Mouse (Mus musculus) embryonic facial prominence, embryonic 10.5 days (tissue): Measurements from ENCODE around the gene Mif. TPM values are rescaled to one million over a fixed set of nuclear protein-coding genes. Genes with fewer than 3 reads are reported as not detected.
"Not testable (repeated sequence)": the region's sequence is repeated elsewhere in the genome, so short reads cannot be mapped to it uniquely, and the experiment has no call there.

Source experiments
- DNase-seq: peaks from one replicate; pipeline ENCODE4 v3.0.0-alpha.2; 2017; ENCODE audit warnings: low spot score
- H3K27ac ChIP-seq: fragments of 300-500 bp; sonication (generic); replicated peaks from 2 replicates; pipeline ENCODE4 v1.5.1; 2016; ENCODE audit warnings: mild to moderate bottlenecking
- H3K27me3 ChIP-seq: fragments of 300-500 bp; sonication (generic); replicated peaks from 2 replicates; pipeline ENCODE4 v1.6.1; 2016; ENCODE audit warnings: low read depth, mild to moderate bottlenecking; ENCODE audit not compliant: poor library complexity, severe bottlenecking
- H3K36me3 ChIP-seq: fragments of 300-500 bp; sonication (generic); replicated peaks from 2 replicates; pipeline ENCODE4 v1.6.1; 2016; ENCODE audit warnings: mild to moderate bottlenecking, moderate library complexity
- H3K4me1 ChIP-seq: fragments of 300-500 bp; sonication (generic); 2 replicates; pipeline ENCODE4 v1.6.1; 2016
- H3K4me3 ChIP-seq: fragments of 300-500 bp; sonication (generic); 2 replicates; pipeline ENCODE4 v1.5.1; 2016; ENCODE audit warnings: mild to moderate bottlenecking, moderate library complexity
- H3K9me3 ChIP-seq: fragments of 300-500 bp; sonication (generic); 2 replicates; pipeline ENCODE4 v1.6.1; 2016; ENCODE audit warnings: mild to moderate bottlenecking
- WGBS: fragments of 180-500 bp; shearing (Covaris S2); methylation state at CpG from one replicate; pipeline ENCODE4 v1.1.7; 2016; 5-methylcytosine and 5-hydroxymethylcytosine counted together
- polyA plus RNA-seq: library from polyadenylated mRNA; unstranded; fragments of >200 nt; fragmentation: Nextera tagmentation; extraction: Ambion mirVana; gene quantifications from 2 replicates; pipeline ENCODE4 v1.2.1, GENCODE M21; 2016

The Mif gene
- polyA plus RNA-seq, result 3,361 and 3,650 TPM in 2 replicates

DNA sequence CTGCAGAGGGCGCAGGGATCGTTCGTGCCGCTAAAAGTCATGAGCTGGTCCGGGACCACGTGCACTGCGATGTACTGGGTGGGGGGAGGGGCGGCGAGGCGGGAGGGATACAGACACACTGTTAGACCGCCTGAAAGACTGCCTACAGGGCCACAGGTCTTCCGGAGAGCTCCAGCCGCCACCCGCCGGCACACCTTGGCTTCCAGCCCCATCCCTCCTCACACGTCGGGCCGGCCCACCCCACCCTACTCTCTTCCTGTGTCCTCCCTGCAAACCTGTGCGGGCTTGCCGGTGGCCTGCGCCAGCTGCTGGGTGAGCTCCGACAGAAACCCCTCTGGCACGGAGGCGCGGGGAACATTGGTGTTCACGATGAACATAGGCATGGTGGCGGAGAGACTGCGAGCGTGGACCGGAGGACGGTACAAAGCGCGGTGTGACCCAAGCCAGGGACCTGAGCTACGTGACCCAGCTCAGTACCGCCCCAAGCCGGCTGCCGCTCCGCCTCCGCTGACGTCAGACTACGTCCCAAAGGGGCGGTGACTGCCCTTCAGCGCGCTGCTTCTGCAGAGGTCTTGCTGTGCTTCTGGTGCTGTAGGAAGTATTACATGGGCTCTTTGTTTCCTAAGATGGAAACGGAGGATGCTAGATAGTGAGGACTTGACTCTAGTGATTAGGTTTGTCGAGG, at the start of gene Mif:
Mif (minus strand) TSS at position 455 of the 685 bp plus-strand sequence.
- DNase-seq, result peak; percentile 96
- not testable (repeated sequence) for H3K27me3 ChIP-seq, H3K9me3 ChIP-seq
- under 1% methylated on average over 46 of the region's 46 CpGs for WGBS
- H3K4me1 ChIP-seq, result peaks cover 35% of the 10 kb centered on the region
- H3K36me3 ChIP-seq, result peaks cover 37% of the 10 kb centered on the region
- H3K4me3 ChIP-seq, result peak within 1 kb of the TSS; percentile 89
- peak within 1 kb of the TSS; percentile 100 for H3K27ac ChIP-seq

DNA sequence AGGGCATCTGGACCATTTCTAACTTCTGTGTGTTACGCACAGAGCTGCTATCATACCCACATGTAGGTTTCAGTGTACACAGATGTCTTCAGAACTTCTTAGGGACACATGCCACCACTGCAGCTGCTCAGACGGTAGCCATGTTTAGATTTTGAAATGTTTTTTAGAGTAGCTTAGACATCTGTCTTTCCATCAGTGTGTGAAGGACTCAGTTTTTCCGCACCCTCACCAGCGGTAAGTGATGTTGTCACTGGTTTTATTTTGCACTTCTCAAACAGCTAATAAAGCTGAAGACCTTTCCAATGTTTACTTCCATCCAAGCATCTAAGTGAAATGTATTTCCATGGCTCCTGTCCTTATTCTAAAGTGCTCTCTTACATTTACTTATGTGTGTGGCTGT, 46.8 kb upstream of the Mif start:
- H3K9me3 ChIP-seq, result no peaks in the 10 kb centered on the region
- H3K4me3 ChIP-seq, result no peak overlapping the region
- WGBS, result 95% methylated on average over 4 of the region's 4 CpGs
- no peak for DNase-seq
- H3K36me3 ChIP-seq, result peaks cover 100% of the 10 kb centered on the region
- no peaks in the 10 kb centered on the region for H3K4me1 ChIP-seq
- no peaks in the 10 kb centered on the region for H3K27me3 ChIP-seq
- H3K27ac ChIP-seq, result no peak overlapping the region

DNA sequence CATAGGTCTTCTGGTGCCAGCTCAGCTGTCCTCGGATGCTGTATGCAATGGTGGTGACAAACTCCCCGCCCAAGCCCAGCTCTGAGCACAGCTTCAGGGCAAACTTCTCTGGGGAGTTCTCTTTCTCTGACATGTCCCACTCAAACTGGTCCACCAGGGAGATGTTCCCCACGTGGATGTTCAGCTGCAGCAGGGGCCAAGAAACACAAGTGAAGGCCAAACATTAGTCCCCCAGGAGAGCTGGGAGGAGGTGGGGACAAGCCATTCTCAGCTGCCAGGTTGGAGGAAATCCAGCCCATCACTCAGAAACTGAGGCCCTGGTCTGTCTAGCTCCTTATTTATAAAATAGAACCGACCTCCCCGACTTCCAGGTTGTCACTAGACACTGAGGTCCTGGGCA, 44.4 kb upstream of the Mif start:
- peaks cover 100% of the 10 kb centered on the region for H3K36me3 ChIP-seq
- no peaks in the 10 kb centered on the region for H3K9me3 ChIP-seq
- no peaks in the 10 kb centered on the region for H3K4me1 ChIP-seq
- WGBS, result 89% methylated on average over 5 of the region's 5 CpGs
- DNase-seq, result no peak
- H3K27me3 ChIP-seq, result no peaks in the 10 kb centered on the region
- no peak overlapping the region for H3K4me3 ChIP-seq
- no peak overlapping the region for H3K27ac ChIP-seq

DNA sequence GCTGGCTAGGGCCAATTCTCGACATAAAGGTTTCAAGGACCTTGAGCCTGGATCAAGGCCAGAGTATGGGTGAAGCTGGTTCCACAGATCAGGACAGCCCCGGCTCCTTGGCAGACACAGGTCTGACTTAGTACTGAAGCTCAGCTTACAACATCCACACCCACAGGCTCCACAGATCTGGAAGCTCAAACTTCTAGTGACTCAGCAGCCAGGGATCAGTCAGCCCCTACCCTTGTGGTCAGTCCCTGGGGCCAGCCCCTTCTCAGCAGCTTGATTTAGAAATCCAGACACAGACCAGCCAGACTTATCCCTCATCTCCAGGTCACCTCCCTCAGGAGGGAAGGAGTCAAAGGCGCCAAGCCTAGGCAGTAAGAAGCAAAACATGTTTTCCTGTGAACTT, 38.8 kb upstream of the Mif start:
- no peak for DNase-seq
- Histone ChIP-seq H3K27ac (no peak overlapping the region), H3K4me3 (no peak overlapping the region), H3K9me3 (no peaks in the 10 kb centered on the region), H3K36me3 (peaks cover 100% of the 10 kb centered on the region), H3K4me1 (peaks cover 5% of the 10 kb centered on the region), H3K27me3 (no peaks in the 10 kb centered on the region)
- WGBS, result 84% methylated on average over 3 of the region's 3 CpGs

DNA sequence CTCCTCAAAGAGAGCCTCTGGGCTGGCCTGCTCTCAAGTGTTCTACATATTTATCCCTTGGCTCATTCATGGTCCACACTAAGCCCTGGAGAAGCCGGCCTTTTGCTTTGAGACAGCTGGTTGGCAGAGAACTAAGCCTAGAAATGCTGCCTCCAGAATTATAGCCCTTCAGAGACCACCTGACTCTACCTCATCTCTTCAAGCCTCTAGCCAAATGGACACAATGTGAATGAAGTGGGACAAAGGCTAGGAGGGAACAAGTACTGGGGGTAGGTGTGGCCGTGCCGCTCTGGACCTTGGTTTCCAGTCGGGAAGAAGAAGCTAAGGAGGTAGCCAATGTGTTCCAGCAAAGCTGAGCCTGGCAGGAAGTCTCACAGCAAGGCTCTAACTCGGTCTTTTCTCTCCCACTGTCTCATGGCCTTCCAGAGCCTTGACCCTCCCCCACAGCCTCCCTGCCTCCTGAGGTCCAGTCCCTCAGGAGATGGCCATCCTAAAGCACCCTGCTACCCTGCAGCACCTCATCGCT, 38.1 kb upstream of the Mif start:
- Histone ChIP-seq H3K27ac (no peak overlapping the region), H3K4me1 (peaks cover 12% of the 10 kb centered on the region), H3K27me3 (no peaks in the 10 kb centered on the region), H3K36me3 (peaks cover 98% of the 10 kb centered on the region), H3K9me3 (no peaks in the 10 kb centered on the region), H3K4me3 (no peak overlapping the region)
- WGBS, result 80% methylated on average over 6 of the region's 6 CpGs
- no peak for DNase-seq

DNA sequence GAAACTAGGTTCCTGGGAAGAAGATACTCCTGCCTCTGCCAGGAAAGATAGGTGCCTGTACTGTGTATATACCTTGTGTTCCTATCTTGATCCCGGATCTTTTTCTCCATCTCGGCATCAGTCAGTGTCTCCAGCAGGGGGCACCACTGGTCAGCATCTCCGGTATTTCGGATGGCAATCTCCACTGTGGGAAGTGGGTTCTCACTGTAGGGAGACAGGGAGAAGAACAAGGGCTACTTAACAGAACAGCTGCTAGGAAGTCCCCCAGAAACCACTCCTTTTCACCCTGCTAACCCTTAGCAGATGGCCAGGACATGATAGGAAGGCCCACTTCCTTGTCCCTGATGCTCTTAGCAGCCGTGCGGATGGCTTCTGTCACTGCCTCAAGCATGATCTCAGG, 37.3 kb upstream of the Mif start:
- WGBS, result 51% methylated on average over 6 of the region's 6 CpGs
- H3K9me3 ChIP-seq, result no peaks in the 10 kb centered on the region
- H3K36me3 ChIP-seq, result peaks cover 90% of the 10 kb centered on the region
- H3K27me3 ChIP-seq, result no peaks in the 10 kb centered on the region
- H3K4me1 ChIP-seq, result peaks cover 17% of the 10 kb centered on the region
- H3K27ac ChIP-seq, result no peak overlapping the region
- no peak overlapping the region for H3K4me3 ChIP-seq
- peak; percentile 76 for DNase-seq

DNA sequence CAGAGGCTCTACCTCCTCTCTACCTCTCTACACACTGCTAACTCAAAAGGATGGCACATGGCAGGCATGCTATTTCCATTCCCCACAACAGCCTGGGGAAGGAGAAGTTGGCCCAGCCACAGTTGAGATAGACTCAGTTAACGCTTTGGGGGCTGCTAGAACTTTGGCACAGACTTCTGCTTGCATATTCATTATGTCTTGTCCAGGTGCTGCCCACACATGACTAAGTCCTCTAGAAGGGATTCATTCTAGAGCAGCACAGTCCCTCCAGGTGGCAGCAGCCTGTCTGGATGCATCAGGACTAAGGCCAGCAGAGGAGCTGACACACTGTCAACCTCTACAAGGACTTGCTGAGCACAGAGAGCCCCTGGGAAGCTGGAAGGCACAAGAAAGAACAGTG, 36.2 kb upstream of the Mif start:
- WGBS, result 94% methylated on average over 1 of the region's 1 CpGs
- Histone ChIP-seq H3K36me3 (peaks cover 79% of the 10 kb centered on the region), H3K4me1 (peaks cover 17% of the 10 kb centered on the region), H3K9me3 (no peaks in the 10 kb centered on the region), H3K4me3 (no peak overlapping the region), H3K27ac (no peak overlapping the region), H3K27me3 (no peaks in the 10 kb centered on the region)
- DNase-seq, result no peak

DNA sequence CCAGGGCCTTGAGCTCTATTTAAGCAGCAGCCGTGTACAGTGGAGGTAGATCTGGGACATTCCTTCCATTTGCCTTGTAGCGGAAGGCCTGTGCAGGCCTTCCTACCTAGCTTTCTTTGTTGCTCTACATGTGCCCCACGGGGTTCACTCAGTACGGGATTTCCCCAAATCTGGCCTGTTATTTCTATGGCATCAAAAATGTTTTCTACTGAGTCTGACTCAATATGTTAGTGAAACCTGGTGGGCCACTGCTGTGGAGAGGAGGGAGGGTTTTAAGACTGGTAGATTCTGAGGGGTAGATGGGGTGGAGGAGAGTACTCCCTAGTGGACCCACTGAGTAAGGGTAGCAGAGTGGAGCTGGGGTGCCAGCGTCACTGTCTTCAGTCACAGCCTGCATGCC, 35.7 kb upstream of the Mif start:
- Histone ChIP-seq H3K4me1 (peaks cover 17% of the 10 kb centered on the region), H3K4me3 (no peak overlapping the region), H3K27ac (no peak overlapping the region), H3K9me3 (no peaks in the 10 kb centered on the region), H3K36me3 (peaks cover 74% of the 10 kb centered on the region), H3K27me3 (no peaks in the 10 kb centered on the region)
- no peak for DNase-seq
- 95% methylated on average over 5 of the region's 5 CpGs for WGBS

DNA sequence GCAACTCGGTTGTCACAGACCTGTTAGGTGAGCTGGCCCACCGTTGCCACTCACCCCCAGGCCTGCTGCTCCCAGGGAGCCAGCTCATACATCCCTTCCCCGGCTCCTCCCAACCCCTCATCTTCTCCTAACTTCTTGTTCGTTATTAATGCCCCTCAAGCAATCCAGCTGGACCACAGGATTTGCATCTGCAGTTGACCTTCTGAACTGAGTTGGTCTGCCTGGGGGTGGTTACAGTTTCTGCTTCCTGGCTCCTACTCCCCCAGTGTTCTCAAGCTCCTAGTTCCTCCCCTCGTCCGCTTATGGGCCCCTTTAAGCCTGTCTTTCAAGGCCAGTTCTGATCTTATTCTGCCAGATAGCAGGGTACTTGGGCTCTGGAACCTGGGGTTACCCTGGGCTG, 34.6 kb upstream of the Mif start:
- H3K4me3 ChIP-seq, result 0 out of 2 replicates have a peak overlapping the region, but pooled peaks have one; percentile 63
- 79% methylated on average over 6 of the region's 6 CpGs for WGBS
- H3K9me3 ChIP-seq, result no peaks in the 10 kb centered on the region
- peaks cover 62% of the 10 kb centered on the region for H3K36me3 ChIP-seq
- no peaks in the 10 kb centered on the region for H3K27me3 ChIP-seq
- DNase-seq, result no peak
- H3K27ac ChIP-seq, result no peak overlapping the region
- H3K4me1 ChIP-seq, result peaks cover 26% of the 10 kb centered on the region

DNA sequence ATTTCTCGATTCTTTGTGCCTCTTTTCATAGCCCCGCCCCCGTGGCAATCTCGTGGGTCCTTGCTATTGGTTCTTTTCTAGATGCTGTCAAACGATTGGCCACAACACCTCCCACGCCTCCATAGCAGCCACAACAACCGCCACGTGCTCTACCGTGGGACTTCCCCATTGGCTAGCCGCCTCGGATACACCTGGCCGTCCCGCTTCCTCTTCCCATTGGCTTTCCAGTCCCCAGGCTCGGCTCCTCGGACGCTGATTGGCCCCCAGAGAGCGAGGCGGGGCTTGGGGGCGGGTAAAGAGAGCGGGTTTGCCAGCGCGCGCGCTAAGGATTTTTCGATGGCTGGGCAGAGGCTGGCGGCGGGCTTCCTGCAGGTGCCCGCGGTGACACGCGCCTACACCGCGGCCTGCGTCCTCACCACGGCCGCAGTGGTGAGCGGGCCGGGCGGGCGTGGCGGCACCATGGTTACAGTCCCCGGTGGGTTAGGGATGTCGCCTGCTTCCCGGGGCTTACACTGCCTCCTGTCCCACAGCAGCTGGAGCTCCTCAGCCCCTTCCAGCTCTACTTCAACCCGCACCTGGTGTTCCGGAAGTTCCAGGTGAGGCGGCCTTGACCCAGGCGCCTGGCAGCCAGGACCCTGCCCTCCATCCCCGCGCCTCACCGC, 33.2 kb upstream of the Mif start, which contains the start of gene Derl3:
Derl3 (plus strand) TSS at position 325 of the 662 bp plus-strand sequence.
- DNase-seq, result peak; percentile 97

DNA sequence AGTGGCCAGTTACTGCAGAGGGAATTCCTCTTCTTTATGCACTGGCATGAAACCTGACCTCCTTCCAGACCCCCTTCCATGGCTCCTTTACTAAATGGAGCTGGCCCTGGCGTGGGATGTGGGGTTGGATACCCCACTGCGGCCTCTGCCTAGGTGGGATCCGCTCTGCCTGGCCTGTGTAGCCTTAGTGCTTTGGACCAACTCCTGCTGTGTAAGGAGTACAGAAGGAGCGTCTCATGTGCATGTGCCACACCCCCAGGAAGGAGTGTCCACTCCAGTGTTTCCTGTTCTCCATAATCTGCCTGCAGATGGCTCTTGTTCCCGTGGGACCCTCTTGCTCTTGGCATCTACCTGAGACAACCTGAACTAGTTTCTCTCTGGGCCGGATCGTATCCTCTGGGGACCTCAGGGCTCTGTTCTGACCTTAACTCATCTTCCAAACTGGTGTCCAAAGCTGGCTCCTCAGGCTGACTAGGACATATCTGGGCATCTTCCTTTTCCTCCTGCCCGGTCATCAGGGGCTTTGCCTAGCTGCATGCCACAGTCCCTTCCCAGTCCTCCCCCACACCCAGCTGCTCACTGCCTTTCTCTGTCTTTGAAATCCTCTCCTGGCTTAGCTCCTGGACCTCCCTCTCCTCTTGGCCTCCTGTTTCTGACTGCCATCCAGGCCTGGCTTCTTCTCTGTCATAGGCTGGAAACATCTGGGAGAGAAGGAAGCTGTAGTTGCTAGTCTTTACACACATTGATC, 29.5 kb upstream of the Mif start:
- Histone ChIP-seq H3K36me3 (peaks cover 12% of the 10 kb centered on the region), H3K4me1 (peaks cover 52% of the 10 kb centered on the region), H3K27me3 (no peaks in the 10 kb centered on the region), H3K4me3 (no peak overlapping the region), H3K27ac (peak overlapping the region; percentile 15; the same call in 1 of the 2 replicates), H3K9me3 (no peaks in the 10 kb centered on the region)
- no peak for DNase-seq
- WGBS, result 51% methylated on average over 8 of the region's 8 CpGs

More for the DNA sequence above, 33.2 kb upstream of the Mif start, which contains the start of gene Derl3:
- Histone ChIP-seq H3K4me3 (peak within 1 kb of the TSS; percentile 63), H3K27me3 (no peaks in the 10 kb centered on the region), H3K9me3 (no peaks in the 10 kb centered on the region), H3K4me1 (peaks cover 39% of the 10 kb centered on the region), H3K27ac (peak within 1 kb of the TSS; percentile 80), H3K36me3 (peaks cover 49% of the 10 kb centered on the region)
- 1% methylated on average over 51 of the region's 51 CpGs for WGBS

DNA sequence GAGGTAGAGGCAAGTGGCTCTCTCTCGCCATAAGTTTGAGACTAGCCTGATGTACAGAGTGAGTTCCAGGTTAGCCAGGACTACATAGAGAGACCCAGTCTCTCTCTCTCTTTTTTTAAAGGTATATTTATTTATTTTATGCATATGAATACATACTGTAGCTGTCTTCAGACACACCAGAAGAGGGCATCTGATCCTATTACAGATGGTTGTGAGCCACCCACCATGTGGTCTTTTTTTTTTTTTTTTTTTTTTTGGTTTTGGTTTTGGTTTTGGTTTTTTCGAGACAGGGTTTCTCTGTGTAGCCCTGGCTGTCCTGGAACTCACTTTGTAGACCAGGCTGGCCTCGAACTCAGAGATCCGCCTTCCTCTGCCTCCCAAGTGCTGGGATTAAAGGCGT, 27.5 kb upstream of the Mif start:
- not testable (repeated sequence) for DNase-seq, H3K4me3 ChIP-seq, H3K27me3 ChIP-seq, H3K9me3 ChIP-seq, H3K27ac ChIP-seq, H3K36me3 ChIP-seq
- peaks cover 43% of the 10 kb centered on the region for H3K4me1 ChIP-seq
- WGBS, result 82% methylated on average over 5 of the region's 5 CpGs
